Mouse (Mus musculus) kidney, adult 8-10 months (tissue): ENCODE results near the gene Ergic2.
A peak's percentile ranks its signal among the peaks of the same experiment; 100 is the strongest.

Experiments
- DNase-seq, 2 experiments: peaks; one replicate each; pipeline ENCODE4 v3.0.0; 2022

Gene Ergic2

GRCm38 (mm10) chr6:148211897-148212680, at the start of gene Ergic2:
TSS of gene Ergic2 (minus strand) at chr6:148212374.
- DNase-seq, result peak; percentile 99

- no peak for DNase-seq
These were observed 48.5 kb upstream of the Ergic2 start for GRCm38 (mm10) chr6:148260729-148261101.

- DNase-seq, result no peak
These were observed 48.0 kb upstream of the Ergic2 start for GRCm38 (mm10) chr6:148259979-148260728.

- DNase-seq, result no peak
These were observed 46.9 kb upstream of the Ergic2 start for GRCm38 (mm10) chr6:148259074-148259473.

- no peak for DNase-seq
These were observed 45.6 kb upstream of the Ergic2 start for GRCm38 (mm10) chr6:148257805-148258204.

- DNase-seq, result no peak
These were observed 43.9 kb upstream of the Ergic2 start for GRCm38 (mm10) chr6:148256109-148256508.

- no peak for DNase-seq
These were observed 43.4 kb upstream of the Ergic2 start for GRCm38 (mm10) chr6:148255395-148256053.

- DNase-seq, result no peak
These were observed 37.0 kb upstream of the Ergic2 start for GRCm38 (mm10) chr6:148249221-148249620.

GRCm38 (mm10) chr6:148248625-148249024, 36.5 kb upstream of the Ergic2 start:
- DNase-seq, result peak; percentile 20 to 52

- DNase-seq, result no peak
These were observed 34.4 kb upstream of the Ergic2 start for GRCm38 (mm10) chr6:148246544-148246943.

GRCm38 (mm10) chr6:148244836-148245235, 32.7 kb upstream of the Ergic2 start:
- no peak for DNase-seq

GRCm38 (mm10) chr6:148242304-148242703, 30.1 kb upstream of the Ergic2 start:
- DNase-seq, result no peak

- DNase-seq, result no peak
These were observed 29.5 kb upstream of the Ergic2 start for GRCm38 (mm10) chr6:148241685-148242084.

- DNase-seq, result no peak
These were observed 27.1 kb upstream of the Ergic2 start for GRCm38 (mm10) chr6:148239311-148239710.

GRCm38 (mm10) chr6:148237453-148237852, 25.3 kb upstream of the Ergic2 start:
- DNase-seq, result no peak

GRCm38 (mm10) chr6:148234105-148234828, 22.1 kb upstream of the Ergic2 start:
- no peak for DNase-seq

GRCm38 (mm10) chr6:148227542-148227941, 15.4 kb upstream of the Ergic2 start:
- no peak for DNase-seq

- DNase-seq, result no peak
These were observed 10.5 kb upstream of the Ergic2 start for GRCm38 (mm10) chr6:148222686-148223085.

GRCm38 (mm10) chr6:148218235-148219076, 6.3 kb upstream of the Ergic2 start:
- no peak for DNase-seq

GRCm38 (mm10) chr6:148216752-148217151, 4.6 kb upstream of the Ergic2 start:
- DNase-seq, result no peak

GRCm38 (mm10) chr6:148214765-148215164, 2.6 kb upstream of the Ergic2 start:
- DNase-seq, result peak; percentile 46 to 65

GRCm38 (mm10) chr6:148211391-148211876, 740 bp downstream of the Ergic2 start:
- no peak for DNase-seq
